Mouse (Mus musculus): ENCODE measurements around the gene Ift80.
"Not testable (repeated sequence)": the region's sequence is repeated elsewhere in the genome, so short reads cannot be mapped to it uniquely, and the experiment has no call there.

Ift80 gene

DNA sequence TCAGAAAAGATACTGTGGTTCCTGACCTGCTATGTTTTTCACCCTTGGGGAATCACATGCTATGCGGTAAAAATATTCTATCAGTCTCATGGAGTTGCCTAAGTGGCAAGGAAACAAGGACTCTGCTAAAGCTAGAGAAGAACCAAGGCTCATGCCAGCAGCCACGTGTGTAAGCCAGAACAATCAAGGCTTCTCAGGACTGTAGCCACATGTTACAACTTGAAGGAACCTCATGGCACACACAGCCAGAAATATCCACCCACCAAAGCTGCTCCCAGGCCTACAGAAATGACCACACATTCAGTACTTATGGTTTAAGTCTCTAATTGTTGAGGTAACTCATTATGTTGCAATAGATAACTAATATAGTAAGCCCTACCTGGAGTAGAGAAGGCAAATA is 17.8 kb downstream of the Ift80 start:
- no peak for DNase-seq (ENCODE audit: low spot score in 2 of 2)

GRCm38 (mm10) chr3:68980898-68981297 is 23.5 kb downstream of the Ift80 start:
- no peak for DNase-seq (ENCODE audit: low spot score in 2 of 2)

- no peak for DNase-seq (ENCODE audit: low spot score in 2 of 2)
Observed at GRCm38 (mm10) chr3:68979187-68979586, 25.2 kb downstream of the Ift80 start.

GRCm38 (mm10) chr3:68977696-68978095 is 26.7 kb downstream of the Ift80 start:
- DNase-seq (ENCODE audit: low spot score in 2 of 2), result no peak

GRCm38 (mm10) chr3:68975533-68976490 is 28.6 kb downstream of the Ift80 start:
- no peak for DNase-seq (ENCODE audit: low spot score in 2 of 2)

GRCm38 (mm10) chr3:68974639-68975532 is 29.5 kb downstream of the Ift80 start:
- no peak for DNase-seq (ENCODE audit: low spot score in 2 of 2)

- no peak for DNase-seq (ENCODE audit: low spot score in 2 of 2)
Observed at GRCm38 (mm10) chr3:68973574-68973973, 30.8 kb downstream of the Ift80 start.

- no peak for DNase-seq (ENCODE audit: low spot score in 2 of 2)
Observed at GRCm38 (mm10) chr3:68969091-68969590, 35.2 kb downstream of the Ift80 start.

GRCm38 (mm10) chr3:68967404-68967803 is 37.0 kb downstream of the Ift80 start:
- no peak for DNase-seq (ENCODE audit: low spot score in 2 of 2)

- DNase-seq (ENCODE audit: low spot score in 2 of 2), result no peak
Observed at GRCm38 (mm10) chr3:68966527-68967285, 37.7 kb downstream of the Ift80 start.

- no peak for DNase-seq (ENCODE audit: low spot score in 2 of 2)
Observed at GRCm38 (mm10) chr3:68964682-68965081, 39.7 kb downstream of the Ift80 start.

DNA sequence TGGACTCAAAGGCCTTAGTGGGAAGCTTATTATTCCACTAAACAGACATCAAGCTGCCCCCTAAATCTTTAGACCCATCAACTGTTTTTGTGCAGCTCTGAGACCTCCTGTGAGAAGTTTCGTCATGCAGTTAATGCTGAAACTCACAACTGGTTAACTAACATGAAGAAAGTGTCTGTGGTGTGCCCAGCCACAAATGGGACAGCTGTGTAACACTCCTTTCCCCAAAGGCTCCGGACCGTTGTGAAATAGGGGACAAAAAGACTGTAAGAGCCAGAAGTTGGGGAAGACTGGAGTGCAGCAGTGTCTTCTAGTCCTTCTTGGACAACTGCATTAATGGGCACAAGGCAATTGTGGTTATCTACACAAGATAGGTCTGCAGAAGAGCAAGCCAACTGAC is 47.0 kb downstream of the Ift80 start:
- no peak for DNase-seq (ENCODE audit: low spot score in 2 of 2)

GRCm38 (mm10) chr3:68956454-68956853 is 47.9 kb downstream of the Ift80 start:
- no peak for DNase-seq (ENCODE audit: low spot score in 2 of 2)

- no peak for DNase-seq (ENCODE audit: low spot score in 2 of 2)
Observed at GRCm38 (mm10) chr3:68954487-68954886, 49.9 kb downstream of the Ift80 start.

DNA sequence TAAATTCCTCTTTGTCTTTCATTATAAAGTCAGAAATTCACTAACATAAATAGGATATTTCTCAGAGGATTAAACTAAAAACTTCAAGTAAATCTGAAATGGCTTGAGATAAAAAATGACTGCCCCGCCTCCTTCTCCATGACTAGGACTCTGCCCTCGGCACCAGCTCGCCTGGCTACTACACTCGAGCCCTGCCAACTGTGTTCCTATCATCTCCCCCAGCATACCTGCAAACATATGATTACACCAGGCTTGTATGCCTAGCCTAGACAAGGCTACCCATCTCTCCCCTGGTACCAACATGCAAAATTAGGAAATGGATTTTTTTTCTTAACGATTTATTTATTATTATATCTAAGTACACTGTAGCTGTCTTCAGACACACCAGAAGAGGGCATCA is 51.7 kb downstream of the Ift80 start:
- DNase-seq (ENCODE audit: low spot score in 2 of 2), result no peak

DNA sequence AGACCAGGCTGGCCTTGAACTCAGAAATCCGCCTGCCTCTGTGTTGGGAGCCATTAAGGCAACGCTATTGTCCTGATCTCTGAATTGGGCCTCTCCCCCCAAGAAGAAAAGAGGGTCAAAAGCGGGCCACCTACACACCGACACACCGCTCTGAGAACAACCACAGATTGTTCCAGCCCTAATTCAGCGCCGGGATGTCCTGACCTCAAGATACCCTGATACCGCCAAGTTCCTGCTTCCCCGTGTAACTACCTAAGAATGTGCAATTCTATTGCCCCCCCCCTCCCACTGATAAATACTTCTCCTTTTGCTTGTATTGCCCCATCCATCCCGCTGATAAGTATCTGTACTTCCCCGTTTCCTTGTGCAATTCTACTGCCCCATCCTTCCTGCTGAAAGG is 52.4 kb downstream of the Ift80 start:
- not testable (repeated sequence) for DNase-seq (ENCODE audit: low spot score in 2 of 2)

GRCm38 (mm10) chr3:68949381-68949780 is 55.0 kb downstream of the Ift80 start:
- DNase-seq (ENCODE audit: low spot score in 2 of 2), result no peak

GRCm38 (mm10) chr3:68948918-68949317 is 55.5 kb downstream of the Ift80 start:
- no peak for DNase-seq (ENCODE audit: low spot score in 2 of 2)

GRCm38 (mm10) chr3:68941867-68942266 is 62.5 kb downstream of the Ift80 start:
- no peak for DNase-seq (ENCODE audit: low spot score in 2 of 2)

DNA sequence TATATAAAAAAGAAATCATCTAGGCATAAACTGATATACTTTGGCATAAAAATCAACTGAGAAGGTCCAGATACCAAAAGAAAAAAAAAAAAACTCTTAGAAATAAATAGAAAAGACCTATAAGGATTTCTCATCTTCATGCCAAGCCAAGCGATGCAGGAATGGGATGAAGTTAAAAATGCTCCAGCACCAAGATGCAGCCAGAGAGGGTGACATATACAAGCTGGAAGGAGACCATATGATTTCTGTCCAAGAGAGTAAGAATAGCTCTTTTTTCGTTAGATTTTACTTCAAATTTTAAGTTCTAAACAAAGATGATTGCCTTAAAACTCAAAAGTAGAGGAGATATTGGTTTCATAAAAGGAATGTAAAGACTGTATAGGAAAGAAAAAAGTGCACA is 64.1 kb downstream of the Ift80 start:
- no peak for DNase-seq (ENCODE audit: low spot score in 2 of 2)

DNA sequence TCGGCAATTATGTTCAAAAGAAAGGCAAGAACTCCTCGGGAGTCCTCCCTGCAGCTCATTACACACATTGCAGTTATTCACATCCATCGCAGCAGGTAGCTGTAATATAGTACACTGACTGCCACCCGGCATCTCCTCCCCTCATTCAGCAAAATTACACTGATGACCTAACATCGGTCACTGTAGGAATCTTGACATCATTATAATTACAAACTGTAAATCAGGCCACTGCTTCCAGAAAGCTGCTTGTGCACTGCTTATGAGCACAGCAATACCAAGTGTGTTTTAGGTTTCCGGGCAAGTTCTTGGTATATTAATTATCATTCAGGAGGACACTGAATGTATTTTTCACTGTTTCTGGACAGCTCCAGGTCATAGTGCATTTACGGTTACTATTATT is 65.1 kb downstream of the Ift80 start:
- no peak for DNase-seq (ENCODE audit: low spot score in 2 of 2)

GRCm38 (mm10) chr3:68936709-68937108 is 67.7 kb downstream of the Ift80 start:
- DNase-seq (ENCODE audit: low spot score in 2 of 2), result no peak

Data from frontal cortex, postnatal 10 days (tissue).